Mouse (Mus musculus) hindbrain, embryonic 15.5 days (tissue): ENCODE measurements around the gene Grn. TPM values are rescaled to one million over a fixed set of nuclear protein-coding genes. Genes with fewer than 3 reads are reported as not detected.

Source experiments
- ATAC-seq: fragments of 200-750 bp; cut with Nextera tagmentation; 2 replicates; pipeline ENCODE4 v1.8.0; 2017; ENCODE audit warnings: low read depth, moderate number of reproducible peaks, moderate TSS enrichment; ENCODE audit not compliant: low FRiP score
- H3K27ac ChIP-seq: fragments of 300-500 bp; sonication (generic); replicated peaks from 2 replicates; pipeline ENCODE4 v1.5.1; 2015; ENCODE audit warnings: mild to moderate bottlenecking, inconsistent platforms
- H3K27me3 ChIP-seq: fragments of 300-500 bp; sonication (generic); 2 replicates; pipeline ENCODE4 v1.6.1; 2015; ENCODE audit warnings: control low read depth, inconsistent platforms
- H3K36me3 ChIP-seq: fragments of 300-500 bp; sonication (generic); 2 replicates; pipeline ENCODE4 v1.6.1; 2015; ENCODE audit warnings: control low read depth, inconsistent platforms
- H3K4me1 ChIP-seq: fragments of 300-500 bp; sonication (generic); replicated peaks from 2 replicates; pipeline ENCODE4 v1.6.1; 2015; ENCODE audit warnings: control low read depth, inconsistent platforms
- H3K4me2 ChIP-seq: fragments of 300-500 bp; sonication (generic); 2 replicates; pipeline ENCODE4 v1.6.1; 2015; ENCODE audit warnings: moderate library complexity, mild to moderate bottlenecking, inconsistent platforms
- H3K4me3 ChIP-seq: fragments of 300-500 bp; sonication (generic); 2 replicates; pipeline ENCODE4 v1.5.1; 2015; ENCODE audit warnings: mild to moderate bottlenecking, inconsistent platforms
- H3K9ac ChIP-seq: fragments of 300-500 bp; sonication (generic); 2 replicates; pipeline ENCODE4 v1.6.1; 2015; ENCODE audit warnings: inconsistent platforms
- H3K9me3 ChIP-seq: fragments of 300-500 bp; sonication (generic); 2 replicates; pipeline ENCODE4 v1.6.1; 2016; ENCODE audit warnings: control low read depth, inconsistent platforms
- WGBS: fragments of 180-500 bp; shearing (Covaris S2); methylation state at CpG from one replicate; pipeline ENCODE4 v1.1.7; 2015; 5-methylcytosine and 5-hydroxymethylcytosine counted together
- polyA plus RNA-seq: library from polyadenylated mRNA; unstranded; fragments of >200 nt; fragmentation: Nextera tagmentation; extraction: Ambion mirVana; gene quantifications from 2 replicates; pipeline ENCODE4 v1.2.1, GENCODE M21; 2015

The Grn gene
- polyA plus RNA-seq, 1 experiment from 2014 or later, result 85.7 TPM

DNA sequence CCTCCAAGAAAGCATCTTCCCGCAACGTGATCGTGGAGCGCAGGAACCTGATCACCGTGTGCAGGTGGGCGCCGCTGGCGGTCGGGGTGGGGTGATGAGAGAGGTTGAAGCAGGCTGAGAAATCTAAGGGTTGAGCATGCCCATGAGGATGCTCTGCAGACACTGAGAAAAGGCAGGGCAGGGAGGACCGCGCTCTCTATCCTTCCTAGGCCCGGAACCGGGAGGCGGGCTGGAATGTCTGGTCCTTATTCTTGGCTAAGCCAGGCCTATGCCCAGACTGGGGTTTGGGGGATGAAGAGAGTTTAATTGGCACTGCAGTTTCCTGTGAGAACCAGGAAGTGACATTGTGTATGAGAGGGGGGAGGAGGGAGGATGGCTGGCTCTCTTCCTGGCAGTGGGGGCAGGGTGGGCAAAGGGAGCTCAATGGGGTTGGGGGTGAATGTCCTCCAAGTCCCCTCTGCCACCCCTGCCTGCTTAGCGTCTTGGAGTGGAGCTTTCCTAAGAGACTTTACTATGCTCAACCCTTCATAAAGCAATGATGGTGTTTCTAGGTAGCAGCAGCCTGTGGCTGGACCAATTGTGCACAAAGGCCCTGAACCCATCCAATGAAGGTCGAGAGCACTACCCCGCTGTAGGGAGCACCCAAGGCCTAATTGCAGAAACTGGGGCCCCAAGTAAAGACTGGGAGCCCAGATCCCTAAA is 36.2 kb upstream of the Grn start:
- WGBS, result 7% methylated on average over 17 of the region's 17 CpGs
- Histone ChIP-seq H3K9me3 (no peaks in the 10 kb centered on the region), H3K4me1 (peaks cover 60% of the 10 kb centered on the region), H3K27me3 (no peaks in the 10 kb centered on the region), H3K4me3 (peak overlapping the region; percentile 90), H3K4me2 (peak overlapping the region; percentile 96), H3K9ac (peak overlapping the region; percentile 81), H3K36me3 (0 out of 2 replicates have a peak, but pooled peaks cover 5% of the 10 kb centered on the region), H3K27ac (peak overlapping the region; percentile 98)
- ATAC-seq, result peak; percentile 63

DNA sequence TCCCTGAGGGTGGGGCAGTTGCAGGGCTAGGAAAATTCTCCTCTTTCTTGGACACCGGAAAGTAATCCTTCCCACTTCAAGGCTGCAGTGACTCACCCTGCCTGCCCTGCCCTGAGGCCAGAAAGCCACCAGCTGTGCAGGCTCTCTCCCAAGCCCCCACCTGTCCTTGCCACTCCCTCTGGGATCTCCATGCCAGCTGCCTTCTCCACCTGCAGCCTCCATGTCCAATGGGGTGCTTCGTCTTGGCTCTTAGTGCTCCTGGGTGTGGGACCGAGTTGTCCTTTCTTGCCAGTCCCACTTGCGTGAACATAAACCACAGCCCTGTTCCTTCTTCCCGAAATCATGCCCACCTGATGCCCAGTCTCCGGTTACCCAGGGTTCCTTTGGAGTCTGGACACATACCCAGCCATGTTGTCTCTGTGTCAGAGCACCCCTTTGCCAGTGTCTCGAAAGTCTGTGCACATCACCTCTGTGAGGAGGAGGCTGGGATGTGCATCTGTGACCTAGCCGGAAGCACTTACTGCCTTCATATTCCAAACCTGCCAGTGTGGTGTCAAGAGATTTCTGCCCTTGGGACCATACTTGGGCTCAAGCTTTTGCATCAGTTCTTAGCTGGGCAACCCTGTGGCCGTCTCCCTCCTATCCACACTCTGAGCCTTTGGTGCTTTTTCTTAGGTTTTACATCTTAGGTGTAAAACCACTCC is 35.5 kb upstream of the Grn start:
- Histone ChIP-seq H3K4me1 (peaks cover 65% of the 10 kb centered on the region), H3K9ac (peak overlapping the region; percentile 81)
- no peak for ATAC-seq

DNA sequence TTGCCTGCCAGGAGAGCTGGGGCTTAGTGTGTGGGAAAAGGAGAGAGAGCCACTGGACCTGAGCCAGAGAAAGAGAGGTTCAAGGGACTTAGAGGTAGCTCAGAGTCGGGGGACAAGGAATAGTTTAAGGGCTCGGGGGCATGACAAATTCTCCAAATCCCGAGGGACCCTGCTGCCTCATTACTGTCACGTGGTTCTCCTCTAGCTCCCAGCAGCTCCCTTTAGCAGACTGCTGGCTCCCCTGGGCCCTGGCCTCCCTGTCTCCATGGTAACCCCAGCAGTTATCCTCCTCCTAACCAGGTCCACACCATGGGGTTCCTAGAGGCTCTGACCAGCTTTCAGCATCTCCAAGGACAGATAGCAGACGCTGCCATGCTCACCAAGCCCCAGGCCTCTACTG is 34.9 kb upstream of the Grn start:
- ATAC-seq, result no peak
- Histone ChIP-seq H3K36me3 (peaks cover 10% of the 10 kb centered on the region), H3K4me2 (peak overlapping the region; percentile 96), H3K27me3 (no peaks in the 10 kb centered on the region), H3K9ac (peak overlapping the region; percentile 81), H3K9me3 (no peaks in the 10 kb centered on the region), H3K27ac (peak overlapping the region; percentile 98), H3K4me1 (peaks cover 67% of the 10 kb centered on the region), H3K4me3 (peak overlapping the region; percentile 90)
- 0% methylated on average over 5 of the region's 5 CpGs for WGBS

More for the DNA sequence above, 35.5 kb upstream of the Grn start:
- Histone ChIP-seq H3K4me2 (peak overlapping the region; percentile 96), H3K27ac (peak overlapping the region; percentile 98), H3K9me3 (no peaks in the 10 kb centered on the region), H3K4me3 (peak overlapping the region; percentile 90), H3K27me3 (no peaks in the 10 kb centered on the region), H3K36me3 (peaks cover 8% of the 10 kb centered on the region)
- 53% methylated on average over 9 of the region's 9 CpGs for WGBS

DNA sequence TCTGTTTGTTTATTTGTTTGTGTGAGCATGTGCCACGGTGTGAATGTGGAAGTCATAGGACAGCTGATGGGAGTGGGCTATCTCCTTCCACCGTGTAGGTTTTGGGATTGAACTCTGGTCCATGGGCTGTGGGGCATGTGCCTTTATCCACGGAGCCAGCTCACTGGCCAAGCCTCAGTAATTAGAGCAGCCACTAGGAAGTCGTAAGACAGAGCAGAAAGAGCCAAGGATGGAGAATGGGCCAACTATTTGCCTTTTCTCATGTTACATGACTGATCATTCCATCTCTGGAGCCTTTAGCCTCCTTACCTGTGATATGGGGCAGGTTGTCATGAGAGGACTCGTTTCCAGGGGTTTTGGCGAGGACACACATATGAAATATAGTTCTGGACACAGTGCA is 33.9 kb upstream of the Grn start:
- no peak overlapping the region for H3K27ac ChIP-seq
- H3K4me3 ChIP-seq, result peak overlapping the region; percentile 90
- no peaks in the 10 kb centered on the region for H3K27me3 ChIP-seq
- H3K4me1 ChIP-seq, result peaks cover 67% of the 10 kb centered on the region
- H3K9me3 ChIP-seq, result no peaks in the 10 kb centered on the region
- 55% methylated on average over 6 of the region's 6 CpGs for WGBS
- ATAC-seq, result no peak
- peak overlapping the region; percentile 39 for H3K9ac ChIP-seq
- peaks cover 19% of the 10 kb centered on the region for H3K36me3 ChIP-seq
- H3K4me2 ChIP-seq, result peak overlapping the region; percentile 96

DNA sequence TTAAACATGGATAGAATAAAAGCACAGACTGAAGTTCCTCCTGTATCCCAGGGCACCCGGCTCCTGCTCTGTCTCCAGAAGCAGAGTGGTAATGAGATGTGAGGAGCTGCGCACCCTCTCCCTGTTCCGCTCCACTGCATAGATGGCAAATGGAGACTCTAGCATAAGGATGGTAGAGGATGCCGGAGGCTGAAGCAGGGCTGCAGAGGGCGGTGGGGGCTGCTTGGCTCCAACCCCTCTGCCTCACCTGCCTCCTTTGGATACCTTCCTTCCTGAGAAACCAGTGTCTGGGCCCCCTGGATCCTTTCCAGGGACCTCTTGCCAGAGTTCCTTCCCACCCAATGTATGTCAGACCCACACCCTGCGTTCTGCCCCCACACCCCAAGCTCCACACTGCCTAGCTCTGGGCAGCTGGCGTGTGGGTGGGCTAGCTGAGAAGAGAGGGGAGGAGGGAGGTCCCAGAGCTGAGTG is 33.4 kb upstream of the Grn start:
- Histone ChIP-seq H3K4me1 (peaks cover 67% of the 10 kb centered on the region), H3K9me3 (no peaks in the 10 kb centered on the region), H3K36me3 (peaks cover 19% of the 10 kb centered on the region), H3K27me3 (no peaks in the 10 kb centered on the region), H3K9ac (peak overlapping the region; percentile 39), H3K4me3 (peak overlapping the region; percentile 90), H3K27ac (no peak overlapping the region), H3K4me2 (peak overlapping the region; percentile 96)
- no peak for ATAC-seq
- 50% methylated on average over 7 of the region's 7 CpGs for WGBS

- Histone ChIP-seq H3K9me3 (no peaks in the 10 kb centered on the region), H3K4me1 (peaks cover 58% of the 10 kb centered on the region), H3K9ac (0 out of 2 replicates have a peak overlapping the region, but pooled peaks have one; percentile 3), H3K27me3 (no peaks in the 10 kb centered on the region), H3K4me2 (no peak overlapping the region), H3K36me3 (peaks cover 30% of the 10 kb centered on the region), H3K27ac (no peak overlapping the region), H3K4me3 (no peak overlapping the region)
- 74% methylated on average over 20 of the region's 20 CpGs for WGBS
- no peak for ATAC-seq
Observed at GRCm38 (mm10) chr11:102398007-102398825, 31.9 kb upstream of the Grn start.

- 0 out of 2 replicates have a peak overlapping the region, but pooled peaks have one; percentile 3 for H3K9ac ChIP-seq
- peaks cover 37% of the 10 kb centered on the region for H3K36me3 ChIP-seq
- ATAC-seq, result no peak
- no peak overlapping the region for H3K4me3 ChIP-seq
- 26% methylated on average over 11 of the region's 15 CpGs for whole genome bisulfite sequencing
- H3K27me3 ChIP-seq, result no peaks in the 10 kb centered on the region
- no peak overlapping the region for H3K4me2 ChIP-seq
- no peak overlapping the region for H3K27ac ChIP-seq
- H3K4me1 ChIP-seq, result peaks cover 54% of the 10 kb centered on the region
- no peaks in the 10 kb centered on the region for H3K9me3 ChIP-seq
Observed at GRCm38 (mm10) chr11:102399107-102399506, 31.0 kb upstream of the Grn start.

GRCm38 (mm10) chr11:102399610-102400072 is 30.5 kb upstream of the Grn start:
- Histone ChIP-seq H3K9me3 (no peaks in the 10 kb centered on the region), H3K4me3 (no peak overlapping the region), H3K4me1 (peaks cover 53% of the 10 kb centered on the region), H3K36me3 (peaks cover 38% of the 10 kb centered on the region), H3K27ac (no peak overlapping the region), H3K9ac (no peak overlapping the region), H3K27me3 (no peaks in the 10 kb centered on the region), H3K4me2 (peak overlapping the region; percentile 10; the same call in 1 of the 2 replicates)
- WGBS, result 8% methylated on average over 33 of the region's 34 CpGs
- no peak for ATAC-seq

DNA sequence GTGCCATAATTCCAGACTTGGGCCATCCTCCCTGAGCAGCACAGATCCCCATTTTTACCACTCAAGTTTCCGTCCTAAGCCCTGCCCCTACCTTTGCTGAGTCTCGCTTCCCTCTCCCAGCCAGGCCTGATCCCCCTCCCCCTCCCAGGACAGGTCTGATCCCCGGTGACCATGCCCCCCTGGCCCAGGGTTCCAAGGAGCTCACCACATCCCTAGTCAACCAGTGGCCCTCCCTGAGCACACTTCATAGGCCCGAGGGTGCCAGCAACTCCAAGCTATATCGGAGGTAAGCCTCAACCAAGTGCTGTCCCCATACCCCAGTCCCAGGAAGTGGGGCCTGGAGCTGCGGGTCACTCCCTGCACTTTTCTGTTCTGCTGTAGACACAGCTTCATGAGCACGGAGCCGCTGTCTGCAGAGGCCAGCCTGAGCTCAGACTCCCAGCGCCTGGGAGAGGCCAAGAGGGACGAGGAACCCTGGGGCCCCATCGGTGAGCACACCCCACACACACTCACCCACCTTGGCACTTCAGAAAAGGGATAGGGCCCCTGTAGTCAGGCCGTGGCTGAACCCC is 29.5 kb upstream of the Grn start:
- Histone ChIP-seq H3K9me3 (no peaks in the 10 kb centered on the region), H3K4me3 (no peak overlapping the region), H3K4me2 (no peak overlapping the region), H3K36me3 (peaks cover 39% of the 10 kb centered on the region), H3K27me3 (no peaks in the 10 kb centered on the region), H3K27ac (no peak overlapping the region), H3K9ac (no peak overlapping the region), H3K4me1 (peaks cover 52% of the 10 kb centered on the region)
- WGBS, result 37% methylated on average over 12 of the region's 12 CpGs
- ATAC-seq, result no peak

DNA sequence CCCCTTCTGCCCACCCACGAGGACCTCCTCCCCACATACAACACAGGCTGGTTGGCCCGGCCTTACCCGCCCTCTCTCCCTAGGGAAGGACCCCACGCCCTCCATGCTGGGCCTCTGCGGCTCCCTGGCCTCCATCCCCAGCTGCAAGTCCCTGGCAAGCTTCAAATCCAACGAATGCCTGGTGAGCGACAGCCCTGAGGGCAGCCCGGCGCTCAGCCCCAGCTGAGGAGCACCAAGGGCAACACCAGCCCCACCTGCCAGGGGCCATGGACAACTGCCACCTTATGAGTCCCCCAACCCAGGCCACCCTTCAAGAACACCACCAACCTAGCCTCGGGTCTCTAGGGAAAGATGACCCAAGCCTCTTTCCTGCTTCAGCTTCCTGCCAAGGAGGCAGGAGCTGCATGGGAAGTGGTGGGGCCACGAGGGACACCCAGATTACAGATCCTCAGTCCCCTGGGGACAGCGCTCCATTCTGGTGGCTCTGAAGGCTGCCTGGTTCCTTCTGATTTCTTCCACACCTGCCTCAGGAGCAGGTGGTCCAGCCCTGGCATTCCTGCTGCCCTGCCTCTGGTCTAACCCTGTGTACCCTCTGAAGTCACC is 28.1 kb upstream of the Grn start:
- Histone ChIP-seq H3K27ac (no peak overlapping the region), H3K4me1 (peaks cover 50% of the 10 kb centered on the region), H3K36me3 (peaks cover 39% of the 10 kb centered on the region), H3K27me3 (no peaks in the 10 kb centered on the region), H3K4me3 (no peak overlapping the region), H3K9me3 (no peaks in the 10 kb centered on the region), H3K4me2 (no peak overlapping the region), H3K9ac (no peak overlapping the region)
- 51% methylated on average over 12 of the region's 12 CpGs for WGBS
- no peak for ATAC-seq

DNA sequence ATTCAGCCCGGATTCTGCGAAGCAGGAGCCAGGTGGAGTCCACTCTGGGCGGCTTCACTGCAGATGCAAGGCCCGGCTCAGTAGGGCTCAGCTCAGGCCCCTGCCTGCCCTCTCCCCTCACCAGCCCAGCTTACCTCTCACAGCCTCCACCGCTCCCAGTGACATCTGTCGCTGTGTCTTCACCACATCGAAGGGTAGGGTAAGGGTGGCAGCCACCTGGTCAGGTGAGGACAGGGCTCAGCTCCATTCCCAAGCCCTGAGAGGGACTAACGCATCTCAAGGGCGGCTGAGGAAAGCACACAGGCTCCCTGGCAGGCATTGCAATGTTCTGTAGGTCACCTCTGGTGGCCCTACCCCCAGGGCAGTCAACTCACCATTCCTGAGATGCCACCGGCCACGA is 26.5 kb upstream of the Grn start:
- Histone ChIP-seq H3K27me3 (no peaks in the 10 kb centered on the region), H3K9ac (no peak overlapping the region), H3K4me1 (peaks cover 44% of the 10 kb centered on the region), H3K9me3 (no peaks in the 10 kb centered on the region), H3K27ac (no peak overlapping the region), H3K36me3 (peaks cover 36% of the 10 kb centered on the region), H3K4me2 (no peak overlapping the region), H3K4me3 (no peak overlapping the region)
- WGBS, result 96% methylated on average over 11 of the region's 11 CpGs
- no peak for ATAC-seq
